Mouse (Mus musculus) hindbrain, embryonic 12.5 days (tissue): ENCODE data around the gene Acap1. TPM values are rescaled to one million over a fixed set of nuclear protein-coding genes. Genes with fewer than 3 reads are reported as not detected.

ENCODE experiments used
- ATAC-seq: fragments of 200-750 bp; cut with Nextera tagmentation; 2 replicates; pipeline ENCODE4 v1.8.0; 2017; ENCODE audit warnings: moderate TSS enrichment; ENCODE audit not compliant: low FRiP score
- H3K27ac ChIP-seq: fragments of 300-500 bp; sonication (generic); 2 replicates; pipeline ENCODE4 v1.5.1; 2016; ENCODE audit warnings: mild to moderate bottlenecking
- H3K27me3 ChIP-seq: fragments of 300-500 bp; sonication (generic); 2 replicates; pipeline ENCODE4 v1.6.1; 2016; ENCODE audit warnings: mild to moderate bottlenecking
- H3K36me3 ChIP-seq: fragments of 300-500 bp; sonication (generic); 2 replicates; pipeline ENCODE4 v1.6.1; 2016; ENCODE audit warnings: mild to moderate bottlenecking
- H3K4me1 ChIP-seq: fragments of 300-500 bp; sonication (generic); 2 replicates; pipeline ENCODE4 v1.6.1; 2016
- H3K4me2 ChIP-seq: fragments of 300-500 bp; sonication (generic); replicated peaks from 2 replicates; pipeline ENCODE4 v1.6.1; 2016; ENCODE audit warnings: mild to moderate bottlenecking
- H3K4me3 ChIP-seq: fragments of 300-500 bp; sonication (generic); 2 replicates; pipeline ENCODE4 v1.5.1; 2016; ENCODE audit warnings: mild to moderate bottlenecking
- H3K9ac ChIP-seq: fragments of 300-500 bp; sonication (generic); 2 replicates; pipeline ENCODE4 v1.6.1; 2016; ENCODE audit warnings: mild to moderate bottlenecking, moderate library complexity
- H3K9me3 ChIP-seq: fragments of 300-500 bp; sonication (generic); replicated peaks from 2 replicates; pipeline ENCODE4 v1.6.1; 2016; ENCODE audit warnings: mild to moderate bottlenecking
- WGBS: fragments of 180-500 bp; shearing (Covaris S2); methylation state at CpG from one replicate; pipeline ENCODE4 v1.1.7; 2016; 5-methylcytosine and 5-hydroxymethylcytosine counted together
- polyA plus RNA-seq: library from polyadenylated mRNA; unstranded; fragments of >200 nt; fragmentation: Nextera tagmentation; extraction: Ambion mirVana; gene quantifications from 2 replicates; pipeline ENCODE4 v1.2.1, GENCODE M21; 2016

Gene Acap1
- polyA plus RNA-seq = 0.86 and 0.92 TPM in 2 replicates

DNA sequence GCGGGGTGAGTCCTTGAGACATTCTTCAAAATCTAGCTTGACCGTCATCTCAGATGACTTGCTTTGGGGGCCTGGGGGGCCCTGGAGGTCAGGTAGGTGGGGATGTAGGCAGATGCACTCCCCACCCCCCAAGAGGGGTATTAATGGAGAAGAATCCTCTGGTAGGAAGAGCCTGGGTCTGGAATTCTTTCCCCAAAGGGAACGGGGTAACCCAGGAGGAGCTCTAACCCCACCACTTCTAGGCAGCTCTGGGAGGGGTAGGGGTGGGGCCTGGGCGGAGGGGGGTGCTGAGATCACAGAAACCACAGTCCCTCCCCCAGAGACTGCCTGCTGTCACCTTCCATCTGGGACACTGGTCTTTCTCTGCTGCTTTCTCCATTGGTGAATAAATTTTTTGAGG lies at the start of gene Acap1:
Gene Acap1 (minus strand): TSS at position 249 of the 400 bp plus-strand sequence.
- H3K4me3 ChIP-seq = no peak within 1 kb of the TSS

GRCm38 (mm10) chr11:69940962-69941361 lies 45.6 kb upstream of the Acap1 start:
- Histone ChIP-seq H3K4me3 (no peak overlapping the region), H3K27ac (no peak overlapping the region), H3K27me3 (peaks cover 42% of the 10 kb centered on the region), H3K36me3 (no peaks in the 10 kb centered on the region), H3K4me2 (no peak overlapping the region), H3K4me1 (peaks cover 13% of the 10 kb centered on the region), H3K9me3 (no peaks in the 10 kb centered on the region), H3K9ac (no peak overlapping the region)
- no peak for ATAC-seq
- 84% methylated on average over 4 of the region's 4 CpGs for WGBS

More for the DNA sequence above, at the start of gene Acap1:
- Histone ChIP-seq H3K9me3 (no peaks in the 10 kb centered on the region), H3K9ac (no peak within 1 kb of the TSS), H3K27me3 (no peaks in the 10 kb centered on the region), H3K36me3 (no peaks in the 10 kb centered on the region), H3K27ac (no peak within 1 kb of the TSS), H3K4me1 (peaks cover 19% of the 10 kb centered on the region), H3K4me2 (no peak within 1 kb of the TSS)
- 79% methylated on average over 4 of the region's 4 CpGs for WGBS
- ATAC-seq = no peak

DNA sequence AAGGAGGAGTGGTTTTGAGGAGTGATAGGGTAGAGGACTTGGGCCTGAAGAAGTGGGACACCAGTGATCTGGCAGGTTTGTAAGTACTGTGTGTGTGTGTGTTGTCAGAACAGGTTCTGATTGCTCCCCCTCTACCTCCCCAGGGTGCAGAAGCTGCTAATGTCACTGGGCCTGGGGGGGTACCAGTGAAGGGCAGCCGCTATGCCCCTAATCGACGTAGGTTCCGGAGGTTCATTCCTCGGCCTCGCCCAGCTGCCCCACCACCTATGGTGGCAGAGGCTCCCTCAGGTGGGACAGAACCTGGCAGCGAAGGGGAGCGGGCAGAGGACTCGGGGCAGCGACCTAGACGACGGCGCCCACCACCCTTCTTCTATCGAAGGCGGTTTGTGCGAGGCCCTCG lies 44.4 kb upstream of the Acap1 start:
- Histone ChIP-seq H3K4me3 (no peak overlapping the region), H3K36me3 (no peaks in the 10 kb centered on the region), H3K4me1 (peaks cover 16% of the 10 kb centered on the region), H3K27ac (no peak overlapping the region), H3K9me3 (no peaks in the 10 kb centered on the region), H3K27me3 (peaks cover 53% of the 10 kb centered on the region), H3K4me2 (no peak overlapping the region), H3K9ac (no peak overlapping the region)
- 96% methylated on average over 17 of the region's 17 CpGs for WGBS
- ATAC-seq = no peak

DNA sequence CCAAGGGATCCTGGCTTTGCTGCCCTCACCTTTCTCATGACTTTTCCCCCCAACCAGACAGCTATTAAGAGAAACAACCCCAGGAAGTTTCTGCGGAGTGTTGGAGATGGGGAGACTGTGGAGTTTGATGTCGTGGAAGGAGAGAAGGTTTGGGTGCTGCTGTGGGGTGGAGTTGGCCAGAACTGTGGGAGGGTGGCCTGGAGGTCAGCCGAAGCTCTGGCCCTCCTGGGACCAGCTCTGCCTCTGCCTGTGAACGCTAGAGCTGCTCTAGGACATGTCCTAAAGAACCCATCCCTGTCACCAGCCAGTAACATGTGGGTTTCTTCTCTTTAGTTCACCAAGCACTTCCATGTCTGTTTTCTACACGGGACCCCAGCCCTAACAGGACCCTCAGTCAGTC lies 43.8 kb upstream of the Acap1 start:
- Histone ChIP-seq H3K9me3 (no peaks in the 10 kb centered on the region), H3K27ac (no peak overlapping the region), H3K9ac (no peak overlapping the region), H3K4me2 (no peak overlapping the region), H3K4me3 (no peak overlapping the region), H3K27me3 (peaks cover 56% of the 10 kb centered on the region), H3K4me1 (peaks cover 16% of the 10 kb centered on the region), H3K36me3 (no peaks in the 10 kb centered on the region)
- ATAC-seq = no peak
- 64% methylated on average over 5 of the region's 5 CpGs for WGBS

- no peak for ATAC-seq
- Histone ChIP-seq H3K4me1 (peaks cover 16% of the 10 kb centered on the region), H3K9ac (no peak overlapping the region), H3K27ac (no peak overlapping the region), H3K27me3 (peaks cover 56% of the 10 kb centered on the region), H3K4me3 (no peak overlapping the region), H3K36me3 (no peaks in the 10 kb centered on the region), H3K4me2 (no peak overlapping the region), H3K9me3 (no peaks in the 10 kb centered on the region)
- WGBS = 35% methylated on average over 9 of the region's 9 CpGs
Observed at GRCm38 (mm10) chr11:69938401-69938979, 43.2 kb upstream of the Acap1 start.

GRCm38 (mm10) chr11:69937834-69938233 lies 42.5 kb upstream of the Acap1 start:
- Histone ChIP-seq H3K36me3 (no peaks in the 10 kb centered on the region), H3K4me1 (peaks cover 16% of the 10 kb centered on the region), H3K4me3 (no peak overlapping the region), H3K27ac (no peak overlapping the region), H3K27me3 (peaks cover 56% of the 10 kb centered on the region), H3K9ac (peak overlapping the region; percentile 13; the same call in 1 of the 2 replicates), H3K4me2 (no peak overlapping the region), H3K9me3 (no peaks in the 10 kb centered on the region)
- no peak for ATAC-seq
- WGBS = 68% methylated on average over 5 of the region's 5 CpGs

- Histone ChIP-seq H3K4me3 (no peak overlapping the region), H3K27me3 (peaks cover 56% of the 10 kb centered on the region), H3K36me3 (no peaks in the 10 kb centered on the region), H3K9ac (no peak overlapping the region), H3K4me1 (peaks cover 16% of the 10 kb centered on the region), H3K4me2 (no peak overlapping the region), H3K27ac (no peak overlapping the region), H3K9me3 (no peaks in the 10 kb centered on the region)
- ATAC-seq = no peak
- 44% methylated on average over 4 of the region's 4 CpGs for WGBS
Observed at GRCm38 (mm10) chr11:69937385-69937784, 42.0 kb upstream of the Acap1 start.

GRCm38 (mm10) chr11:69936714-69937347 lies 41.5 kb upstream of the Acap1 start:
- Histone ChIP-seq H3K9me3 (no peaks in the 10 kb centered on the region), H3K9ac (no peak overlapping the region), H3K36me3 (no peaks in the 10 kb centered on the region), H3K4me1 (peaks cover 16% of the 10 kb centered on the region), H3K27me3 (peaks cover 56% of the 10 kb centered on the region), H3K27ac (no peak overlapping the region), H3K4me3 (peak overlapping the region; percentile 63), H3K4me2 (peak overlapping the region; percentile 100)
- 43% methylated on average over 9 of the region's 9 CpGs for WGBS
- no peak for ATAC-seq

DNA sequence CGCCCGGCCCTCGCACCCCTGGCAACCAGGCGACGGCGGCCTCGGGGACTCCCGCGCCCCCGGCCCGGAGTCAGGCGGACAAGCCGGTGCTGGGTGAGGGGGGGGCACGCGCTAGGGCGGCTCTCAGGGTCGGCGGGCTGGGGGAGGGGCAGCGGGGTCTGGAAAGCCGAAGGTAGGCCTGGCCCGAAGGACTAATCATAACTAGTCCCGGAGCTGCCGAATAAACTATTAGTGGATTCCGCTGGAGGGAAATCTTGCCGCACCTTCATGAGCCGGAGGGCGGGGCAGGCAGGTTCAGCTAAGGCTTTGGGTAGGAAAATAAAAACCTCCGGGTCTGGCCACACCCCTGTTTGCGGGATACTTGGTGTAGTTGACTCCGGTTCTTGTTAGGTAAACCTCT lies 40.8 kb upstream of the Acap1 start:
- H3K27ac ChIP-seq = no peak overlapping the region
- WGBS = 2% methylated on average over 30 of the region's 30 CpGs
- no peaks in the 10 kb centered on the region for H3K9me3 ChIP-seq
- H3K4me1 ChIP-seq = peaks cover 16% of the 10 kb centered on the region
- H3K9ac ChIP-seq = peak overlapping the region; percentile 81
- peak overlapping the region; percentile 63 for H3K4me3 ChIP-seq
- H3K4me2 ChIP-seq = peak overlapping the region; percentile 100
- H3K27me3 ChIP-seq = peaks cover 56% of the 10 kb centered on the region
- no peak for ATAC-seq
- no peaks in the 10 kb centered on the region for H3K36me3 ChIP-seq

GRCm38 (mm10) chr11:69935137-69935879 lies 40.0 kb upstream of the Acap1 start, which contains the start of gene Ybx2:
Gene Ybx2 (plus strand): TSS chr11:69935796.
- peak within 1 kb of the TSS; percentile 63 for H3K4me3 ChIP-seq
- peak within 1 kb of the TSS; percentile 81 for H3K9ac ChIP-seq
- peaks cover 56% of the 10 kb centered on the region for H3K27me3 ChIP-seq
- H3K4me2 ChIP-seq = peak within 1 kb of the TSS; percentile 100
- 3% methylated on average over 38 of the region's 62 CpGs for WGBS
- no peaks in the 10 kb centered on the region for H3K36me3 ChIP-seq
- peaks cover 13% of the 10 kb centered on the region for H3K4me1 ChIP-seq
- no peaks in the 10 kb centered on the region for H3K9me3 ChIP-seq
- H3K27ac ChIP-seq = no peak within 1 kb of the TSS
- peak; percentile 91 for ATAC-seq

GRCm38 (mm10) chr11:69934681-69935080 lies 39.3 kb upstream of the Acap1 start:
- WGBS = 23% methylated on average over 6 of the region's 6 CpGs
- no peak overlapping the region for H3K9ac ChIP-seq
- ATAC-seq = no peak
- H3K4me3 ChIP-seq = no peak overlapping the region
- peaks cover 52% of the 10 kb centered on the region for H3K27me3 ChIP-seq
- no peaks in the 10 kb centered on the region for H3K36me3 ChIP-seq
- H3K4me1 ChIP-seq = peaks cover 13% of the 10 kb centered on the region
- no peak overlapping the region for H3K27ac ChIP-seq
- H3K9me3 ChIP-seq = no peaks in the 10 kb centered on the region
- peak overlapping the region; percentile 43; the same call in 1 of the 2 replicates for H3K4me2 ChIP-seq

DNA sequence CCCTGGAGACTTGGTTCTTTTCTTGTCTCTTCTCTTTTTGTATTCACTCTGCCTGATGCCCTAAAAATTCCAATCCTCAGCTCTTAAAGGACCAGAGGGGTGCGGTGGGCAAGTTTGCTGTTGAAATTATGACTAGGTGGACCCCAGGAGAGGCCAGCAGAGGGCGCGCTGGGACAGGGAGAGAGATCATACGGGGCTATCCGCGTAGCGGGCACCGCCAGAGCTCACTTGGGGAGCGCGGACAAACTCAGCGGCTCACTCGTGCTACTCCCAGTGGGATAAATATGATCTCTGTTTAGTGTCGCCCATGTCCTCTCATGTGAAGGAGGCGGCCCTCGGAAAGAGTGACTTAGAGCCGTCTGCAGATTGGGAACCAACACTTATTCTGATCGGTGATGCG lies 38.8 kb upstream of the Acap1 start:
- Histone ChIP-seq H3K4me3 (no peak overlapping the region), H3K27ac (no peak overlapping the region), H3K36me3 (no peaks in the 10 kb centered on the region), H3K4me2 (peak overlapping the region; percentile 43), H3K27me3 (peaks cover 47% of the 10 kb centered on the region), H3K4me1 (peaks cover 13% of the 10 kb centered on the region), H3K9ac (no peak overlapping the region), H3K9me3 (no peaks in the 10 kb centered on the region)
- ATAC-seq = no peak
- WGBS = 1% methylated on average over 18 of the region's 18 CpGs
